Mouse (Mus musculus): Measurements from ENCODE around the gene Mark3.

Mark3 gene

DNA sequence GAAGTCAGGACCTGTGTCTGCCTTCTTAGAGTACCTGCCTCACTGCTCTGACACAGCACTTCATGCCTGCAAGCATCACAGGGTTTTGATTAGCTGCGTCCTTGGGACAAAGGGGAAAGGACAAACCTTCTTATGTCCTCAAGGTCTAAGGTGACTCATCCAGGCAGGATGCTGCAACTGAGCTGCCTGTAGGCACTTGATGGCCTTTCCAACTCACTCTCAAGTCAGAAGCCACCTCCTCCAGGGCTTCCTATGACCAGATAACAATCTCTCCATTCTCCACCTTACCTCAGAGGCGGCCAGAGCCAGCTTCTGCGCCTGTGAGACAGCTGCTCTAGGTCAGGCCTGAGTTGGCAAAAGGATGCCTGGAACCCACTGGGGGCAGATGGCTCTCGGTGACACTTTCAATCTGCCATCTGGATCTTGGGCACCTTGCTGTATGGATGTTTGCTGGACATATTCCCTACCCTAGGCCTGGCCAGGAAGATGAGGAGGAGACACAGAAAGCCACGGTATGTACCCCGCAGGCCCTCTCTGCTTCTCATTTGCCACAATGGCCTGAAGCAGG is 124.1 kb downstream of the Mark3 start:
- DNase-seq (ENCODE audit: low spot score), result no peak

DNA sequence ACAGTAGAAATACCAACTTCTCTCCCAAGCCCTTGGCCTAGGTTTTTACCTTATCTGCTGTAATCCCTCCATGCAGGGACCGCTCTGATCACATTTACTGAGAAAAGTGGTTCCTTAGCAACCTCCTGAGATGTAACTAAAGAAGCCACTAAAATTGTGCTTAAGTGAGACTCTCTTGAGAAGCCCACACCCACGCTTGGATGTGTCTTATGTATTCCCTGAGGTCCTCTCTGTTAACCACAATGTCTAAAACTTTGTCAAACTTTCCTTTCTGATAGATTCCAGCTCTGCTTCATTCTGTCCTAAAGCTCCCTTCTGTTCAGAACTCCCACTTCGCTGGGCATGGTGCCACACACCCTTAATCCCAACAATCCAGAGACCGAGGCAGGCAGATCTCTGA is 125.2 kb downstream of the Mark3 start:
- no peak for DNase-seq (ENCODE audit: low spot score)

DNA sequence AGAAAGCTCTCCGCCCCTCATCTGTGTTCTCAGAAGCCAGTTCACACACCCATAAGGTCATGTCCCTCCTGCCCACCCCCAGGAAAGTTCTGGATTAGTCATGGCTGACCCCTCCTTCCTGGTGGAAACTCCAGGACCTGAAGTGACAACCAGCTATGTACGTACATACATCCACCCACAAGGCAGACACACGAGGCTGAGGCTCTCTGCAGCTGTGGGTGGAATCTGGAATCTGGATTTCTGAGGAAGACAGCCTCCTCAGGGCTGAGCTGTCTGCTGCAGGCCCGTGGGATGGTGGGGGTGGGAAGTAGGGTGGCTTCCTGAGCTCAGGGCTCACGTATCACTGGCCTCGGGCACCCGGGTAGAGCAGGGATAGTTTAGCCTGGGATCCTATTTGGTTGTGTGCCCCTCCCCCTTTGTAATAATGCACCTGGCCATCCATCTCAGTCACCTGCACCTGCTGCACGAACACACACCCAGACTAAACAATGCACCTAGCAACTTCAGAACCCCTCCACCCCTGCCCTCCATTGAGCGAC is 126.7 kb downstream of the Mark3 start:
- DNase-seq (ENCODE audit: low spot score), result no peak

DNA sequence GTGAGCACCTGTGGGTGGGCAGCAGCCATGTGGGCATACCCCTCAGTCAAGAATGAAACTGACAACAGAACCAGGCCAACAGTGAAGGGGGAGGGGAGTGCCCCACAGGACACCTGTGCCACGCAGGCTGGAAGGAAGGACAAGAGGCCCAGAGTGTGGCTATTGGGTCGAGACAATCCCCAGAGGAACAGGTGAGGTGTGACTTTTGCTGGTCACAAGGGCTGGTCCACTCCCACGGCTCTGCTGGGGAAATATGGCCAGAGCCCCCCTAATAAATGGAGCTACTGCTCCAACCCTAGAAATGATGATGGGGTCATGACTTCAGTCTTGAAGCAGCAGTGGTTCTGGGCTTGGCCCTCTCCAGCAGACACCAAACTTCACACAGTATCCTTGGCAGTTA is 129.0 kb downstream of the Mark3 start:
- no peak for DNase-seq (ENCODE audit: low spot score)

DNA sequence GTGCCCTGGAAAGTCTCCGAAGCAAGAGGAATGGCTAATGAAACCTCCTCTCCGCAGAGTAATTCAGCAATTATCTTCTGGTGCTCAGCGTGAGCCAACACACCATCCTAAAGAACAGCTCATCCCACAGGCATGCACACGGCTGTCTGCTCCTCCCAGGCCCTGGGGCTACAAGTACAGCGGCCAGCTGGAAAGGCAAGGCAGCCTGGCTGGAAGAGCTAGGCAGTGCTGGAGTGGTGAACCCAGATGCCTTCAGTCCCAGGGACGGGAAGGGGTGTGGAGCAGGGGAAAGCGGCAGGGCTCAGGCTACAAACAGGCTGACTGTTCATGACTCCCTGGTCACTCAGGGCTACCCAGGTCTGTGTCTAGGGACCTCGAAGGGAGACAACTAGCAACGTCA is 130.3 kb downstream of the Mark3 start:
- peak; percentile 61 for DNase-seq (ENCODE audit: low spot score)

DNA sequence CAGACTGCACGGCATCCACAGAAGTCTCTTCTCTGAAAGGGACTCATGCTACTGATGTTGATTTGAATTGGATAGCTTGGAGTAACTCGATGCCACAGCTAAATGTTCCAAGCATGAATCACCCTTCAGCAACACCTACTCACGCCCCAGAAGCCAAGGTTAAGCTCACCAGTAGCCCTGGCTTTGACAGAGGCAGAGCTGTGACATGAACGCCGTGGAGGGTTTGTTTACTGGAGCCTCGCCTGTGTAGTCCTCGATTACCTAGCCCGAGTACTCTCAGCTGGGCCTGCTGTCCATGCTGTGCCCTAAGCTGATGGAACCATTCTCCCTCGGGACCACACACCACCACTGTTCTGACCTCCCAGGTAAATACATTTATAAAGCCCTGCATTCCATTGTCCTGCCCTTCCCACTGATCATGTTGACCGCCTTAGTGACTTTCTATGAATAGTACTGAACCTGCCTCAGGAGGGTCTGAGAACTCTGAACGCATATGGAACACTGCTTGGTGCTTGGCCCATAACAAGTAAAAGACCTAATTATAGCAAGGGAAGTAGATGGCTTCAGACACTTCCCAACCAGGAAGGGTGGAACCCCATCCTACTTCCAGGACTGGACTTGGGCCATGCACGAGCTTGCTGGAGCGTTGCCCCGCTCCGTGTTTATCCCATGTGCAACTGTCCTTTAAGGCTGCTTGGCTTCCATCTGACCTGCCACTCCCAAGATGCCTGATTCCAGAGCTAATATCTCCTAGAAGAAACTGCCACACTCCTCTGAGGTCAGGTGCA is 131.1 kb downstream of the Mark3 start:
- DNase-seq (ENCODE audit: low spot score), result peak; percentile 90
